Mouse (Mus musculus): ENCODE measurements around the gene Ddit4. TPM values are rescaled to one million over a fixed set of nuclear protein-coding genes. Genes with fewer than 3 reads are reported as not detected.

Gene Ddit4
- total RNA-seq, 2 experiments from 2014 or later: 46.9 to 71.1 TPM

- TF ChIP-seq CTCF (IDR thresholded peaks at IDR 0.05): no peak
- intact Hi-C loops (cut with DNase I): no loop called here
- DNase-seq (ENCODE audit: extremely low spot score in 1 of 2, low spot score in 2 of 2): no peak
- no peak overlapping the region for H3K4me3 ChIP-seq
- no peak overlapping the region; the same call in 1 of the 2 replicates for H3K27ac ChIP-seq
Observed at GRCm38 (mm10) chr10:59953564-59954039, 2.0 kb upstream of the Ddit4 start.

- intact Hi-C loops (cut with DNase I): no loop called here
Observed at GRCm38 (mm10) chr10:59952781-59953563, 1.3 kb upstream of the Ddit4 start.

DNA sequence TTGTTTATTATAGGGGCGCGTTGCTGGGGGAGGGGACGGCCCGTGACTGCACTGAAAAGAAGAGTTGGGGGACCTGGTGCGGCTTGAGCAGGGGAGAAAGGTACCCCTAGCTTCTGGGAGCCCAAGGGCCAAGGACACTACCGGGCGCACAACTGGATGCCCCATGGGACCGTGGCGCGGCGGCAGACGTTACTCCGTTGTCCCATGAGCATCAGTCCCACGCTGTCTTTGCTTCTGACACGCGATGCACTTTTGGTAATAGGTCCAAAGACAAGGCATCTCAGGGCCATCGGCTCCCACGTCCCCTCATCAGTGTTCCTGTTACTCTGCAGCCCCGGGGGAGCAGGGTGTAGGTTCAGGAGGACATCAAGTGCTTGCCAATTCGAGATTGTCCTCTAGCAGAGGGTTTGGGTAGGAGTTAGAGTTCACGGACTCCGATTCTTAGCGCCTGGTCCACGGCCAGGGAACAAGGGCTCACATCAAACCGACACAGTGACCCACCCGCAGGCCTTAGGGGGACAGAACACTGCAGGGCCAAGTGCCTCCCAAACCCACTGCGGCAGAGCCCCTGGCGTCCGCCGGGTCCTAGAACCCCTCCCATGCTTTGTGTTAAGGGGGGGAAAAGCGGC is 632 bp upstream of the Ddit4 start:
- Histone ChIP-seq H3K4me3 (peak overlapping the region; percentile 99), H3K27ac (peak overlapping the region; percentile 98)
- no peak for TF ChIP-seq CTCF (IDR thresholded peaks at IDR 0.05)
- intact Hi-C loops (cut with DNase I): no loop called here
- DNase-seq (ENCODE audit: extremely low spot score in 1 of 2, low spot score in 2 of 2): peak; percentile 62 to 70

More at GRCm38 (mm10) chr10:59952781-59953563, 1.3 kb upstream of the Ddit4 start:
- no peak for DNase-seq (ENCODE audit: extremely low spot score in 1 of 2, low spot score in 2 of 2)
- TF ChIP-seq CTCF (IDR thresholded peaks at IDR 0.05): no peak
- peak overlapping the region; percentile 99 for H3K4me3 ChIP-seq
- H3K27ac ChIP-seq: peak overlapping the region; percentile 98

DNA sequence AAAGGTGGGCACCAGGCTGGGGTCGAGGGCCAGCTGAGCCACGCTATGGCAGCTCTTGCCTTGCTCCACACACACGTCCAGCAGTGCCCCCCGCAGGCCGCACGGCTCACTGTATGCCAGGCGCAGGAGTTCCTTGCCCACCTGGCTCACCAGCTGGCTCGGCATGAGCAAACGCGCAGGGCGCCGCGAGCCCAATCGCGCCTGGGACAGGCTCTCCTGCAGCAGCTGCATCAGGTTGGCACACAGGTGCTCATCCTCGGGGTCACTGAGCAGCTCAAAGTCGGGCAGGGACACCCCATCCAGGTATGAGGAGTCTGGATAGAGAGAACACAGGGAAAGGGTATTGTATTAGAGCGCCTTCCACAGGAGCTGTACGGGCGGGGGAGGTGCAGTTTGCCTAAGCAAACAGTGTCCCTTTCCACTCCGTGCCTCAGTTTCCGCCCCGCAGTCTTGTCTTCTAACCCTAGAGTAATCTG is 880 bp downstream of the Ddit4 start:
- intact Hi-C loops (cut with DNase I): loop anchor here (1.0 kb wide), 3 partner anchors 19 to 54 kb away; partner anchors contain the start of gene Ascc1
- Histone ChIP-seq H3K27ac (peak overlapping the region; percentile 99), H3K4me3 (peak overlapping the region; percentile 99)
- DNase-seq (ENCODE audit: extremely low spot score in 1 of 2, low spot score in 2 of 2): peak; percentile 85
- TF ChIP-seq CTCF (IDR thresholded peaks at IDR 0.05): peak; percentile 70

DNA sequence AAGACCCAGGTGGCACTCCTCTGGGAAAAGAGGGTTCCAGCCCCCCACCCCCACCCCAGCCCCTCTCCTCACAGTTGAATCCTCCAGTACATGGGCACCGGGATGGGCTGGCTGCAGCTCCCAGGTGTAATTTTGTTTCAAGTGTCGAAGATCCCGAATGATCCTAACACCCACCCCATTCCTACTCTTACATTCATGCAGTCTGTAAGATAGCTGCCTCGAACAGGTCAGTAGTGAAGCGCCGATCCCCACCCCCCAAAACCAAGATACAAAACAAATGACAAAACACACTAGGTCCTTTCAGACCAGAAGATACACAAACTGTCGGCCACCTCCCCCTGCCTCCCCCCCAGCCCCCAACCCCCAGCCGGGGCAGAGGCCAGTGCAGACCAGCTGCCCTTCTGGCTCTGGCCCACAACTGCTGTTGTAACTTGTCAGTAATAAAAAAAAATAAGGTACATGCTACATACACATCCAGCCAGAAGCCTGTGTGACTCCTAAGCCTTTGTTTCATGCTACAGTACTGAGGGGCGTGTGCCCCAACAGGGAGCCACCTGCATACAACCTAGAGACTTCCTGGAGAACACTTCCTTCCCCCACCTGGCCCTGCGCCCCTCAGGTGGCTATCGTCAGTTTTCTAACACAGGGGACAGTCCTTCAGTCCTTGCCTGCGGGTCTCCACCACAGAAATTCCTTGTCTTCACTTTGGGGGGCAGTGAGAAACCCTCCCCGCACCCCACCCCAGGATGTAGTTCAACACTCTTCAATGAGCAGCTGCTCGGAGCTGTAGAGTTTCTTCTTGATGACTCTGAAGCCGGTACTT is 1.6 kb downstream of the Ddit4 start:
- TF ChIP-seq CTCF (IDR thresholded peaks at IDR 0.05): no peak
- DNase-seq (ENCODE audit: extremely low spot score in 1 of 2, low spot score in 2 of 2): no peak
- Histone ChIP-seq H3K4me3 (peak overlapping the region; percentile 99), H3K27ac (peak overlapping the region; percentile 99)
- intact Hi-C loops (cut with DNase I): loop anchor here (1.0 kb wide), 1 partner anchor 54 kb away; no protein-coding TSS in a partner anchor

GRCm38 (mm10) chr10:59949255-59949648 is 2.4 kb downstream of the Ddit4 start:
- intact Hi-C loops (cut with DNase I): no loop called here
- no peak for TF ChIP-seq CTCF (IDR thresholded peaks at IDR 0.05)

DNA sequence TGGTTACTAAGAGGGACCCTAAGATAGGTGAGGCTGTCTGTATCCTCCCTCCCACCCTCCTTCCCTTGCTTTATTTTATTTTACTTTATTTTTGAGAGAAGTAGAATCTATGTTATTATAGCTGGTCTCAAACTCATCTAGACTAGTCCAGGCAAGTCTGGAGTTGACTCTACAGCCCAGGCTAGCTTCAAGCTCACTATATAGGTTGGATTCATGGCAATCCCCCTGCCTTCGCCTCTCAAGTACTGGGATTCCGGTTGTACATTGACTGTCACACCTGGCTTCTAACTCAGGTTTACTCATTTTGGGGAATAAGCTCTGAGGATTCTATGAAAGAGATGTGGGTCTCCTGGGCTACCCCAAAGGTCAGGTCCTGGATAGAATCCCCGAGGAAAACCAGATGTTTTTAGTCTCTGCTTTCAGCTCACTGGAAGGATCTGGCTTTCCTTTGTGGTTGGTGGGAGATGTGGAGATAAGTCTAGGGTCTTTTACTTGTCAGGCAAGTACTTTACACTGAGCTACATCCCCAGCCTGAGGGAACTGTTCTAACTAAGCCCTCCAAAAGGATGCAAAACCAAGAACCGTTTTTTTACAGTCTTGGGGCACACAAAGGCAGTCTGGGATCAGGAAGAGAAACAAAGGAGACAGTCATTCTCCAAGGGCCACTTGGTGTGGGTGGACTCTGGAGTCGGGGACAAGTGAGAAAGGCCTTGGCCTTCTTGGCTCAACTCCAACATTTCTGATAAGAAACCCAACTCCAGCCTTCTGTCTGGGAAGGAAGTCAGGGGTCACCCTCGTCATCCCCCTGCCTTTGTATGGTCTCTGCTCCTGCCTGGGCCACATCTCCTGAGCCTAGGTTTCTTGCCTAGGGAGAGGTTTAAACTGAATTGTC is 3.0 kb downstream of the Ddit4 start:
- Histone ChIP-seq H3K4me3 (peak overlapping the region; percentile 99), H3K27ac (peak overlapping the region; percentile 99)
- no peak for DNase-seq (ENCODE audit: extremely low spot score in 1 of 2, low spot score in 2 of 2)
- intact Hi-C loops (cut with DNase I): no loop called here
- no peak for TF ChIP-seq CTCF (IDR thresholded peaks at IDR 0.05)

More at GRCm38 (mm10) chr10:59949255-59949648, 2.4 kb downstream of the Ddit4 start:
- H3K27ac ChIP-seq: peak overlapping the region; percentile 99
- no peak for DNase-seq (ENCODE audit: extremely low spot score in 1 of 2, low spot score in 2 of 2)
- H3K4me3 ChIP-seq: peak overlapping the region; percentile 99

- Histone ChIP-seq H3K4me3 (no peak overlapping the region), H3K27ac (peak overlapping the region; percentile 99)
- intact Hi-C loops (cut with DNase I): no loop called here
- DNase-seq (ENCODE audit: extremely low spot score in 1 of 2, low spot score in 2 of 2): no peak
- no peak for TF ChIP-seq CTCF (IDR thresholded peaks at IDR 0.05)
Observed at GRCm38 (mm10) chr10:59947296-59948073, 4.1 kb downstream of the Ddit4 start.

DNA sequence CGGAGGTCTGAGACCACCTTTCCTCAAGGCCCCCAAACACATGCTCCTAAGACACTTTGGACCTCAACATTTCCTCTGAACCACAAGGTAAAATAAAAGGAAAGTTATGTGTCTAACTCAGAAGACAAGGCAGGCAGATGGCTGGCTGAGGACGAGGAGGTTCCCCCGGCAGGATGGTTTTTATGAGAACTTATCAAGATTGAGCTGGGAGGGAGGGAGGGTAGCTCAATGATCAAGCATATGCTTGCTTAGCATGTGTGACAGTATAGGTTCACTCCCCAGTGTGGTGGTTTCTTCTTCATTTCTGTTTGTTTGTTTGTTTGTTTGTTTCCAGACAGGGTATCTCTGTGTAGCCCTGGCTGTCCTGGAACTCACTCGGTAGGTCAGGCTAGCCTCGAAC is 5.3 kb downstream of the Ddit4 start:
- DNase-seq (ENCODE audit: extremely low spot score in 1 of 2, low spot score in 2 of 2): no peak
- TF ChIP-seq CTCF (IDR thresholded peaks at IDR 0.05): no peak
- H3K4me3 ChIP-seq: no peak overlapping the region
- no peak overlapping the region for H3K27ac ChIP-seq
- intact Hi-C loops (cut with DNase I): no loop called here

DNA sequence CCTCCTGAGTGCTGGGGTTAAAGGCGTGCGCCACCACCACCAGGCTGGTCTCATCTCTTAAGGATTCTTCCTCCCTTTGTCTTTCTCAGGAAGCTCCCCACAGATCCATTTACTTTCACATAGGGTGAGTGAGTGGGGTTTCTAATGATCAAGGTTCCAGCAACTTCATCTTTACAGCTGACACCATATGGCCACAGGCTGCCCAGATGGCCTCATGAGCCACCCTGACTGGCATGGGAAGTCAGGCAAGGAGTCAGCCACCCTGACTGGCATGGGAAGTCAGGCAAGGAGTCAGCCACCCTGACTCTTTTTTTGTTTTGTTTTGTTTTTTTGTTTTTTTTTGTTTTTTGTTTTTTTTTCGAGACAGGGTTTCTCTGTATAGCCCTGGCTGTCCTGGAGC is 6.2 kb downstream of the Ddit4 start:
- Histone ChIP-seq H3K27ac (no peak overlapping the region), H3K4me3 (no peak overlapping the region)
- no peak for TF ChIP-seq CTCF (IDR thresholded peaks at IDR 0.05)
- intact Hi-C loops (cut with DNase I): no loop called here
- DNase-seq (ENCODE audit: extremely low spot score in 1 of 2, low spot score in 2 of 2): no peak
